In the genomic region with DNA sequence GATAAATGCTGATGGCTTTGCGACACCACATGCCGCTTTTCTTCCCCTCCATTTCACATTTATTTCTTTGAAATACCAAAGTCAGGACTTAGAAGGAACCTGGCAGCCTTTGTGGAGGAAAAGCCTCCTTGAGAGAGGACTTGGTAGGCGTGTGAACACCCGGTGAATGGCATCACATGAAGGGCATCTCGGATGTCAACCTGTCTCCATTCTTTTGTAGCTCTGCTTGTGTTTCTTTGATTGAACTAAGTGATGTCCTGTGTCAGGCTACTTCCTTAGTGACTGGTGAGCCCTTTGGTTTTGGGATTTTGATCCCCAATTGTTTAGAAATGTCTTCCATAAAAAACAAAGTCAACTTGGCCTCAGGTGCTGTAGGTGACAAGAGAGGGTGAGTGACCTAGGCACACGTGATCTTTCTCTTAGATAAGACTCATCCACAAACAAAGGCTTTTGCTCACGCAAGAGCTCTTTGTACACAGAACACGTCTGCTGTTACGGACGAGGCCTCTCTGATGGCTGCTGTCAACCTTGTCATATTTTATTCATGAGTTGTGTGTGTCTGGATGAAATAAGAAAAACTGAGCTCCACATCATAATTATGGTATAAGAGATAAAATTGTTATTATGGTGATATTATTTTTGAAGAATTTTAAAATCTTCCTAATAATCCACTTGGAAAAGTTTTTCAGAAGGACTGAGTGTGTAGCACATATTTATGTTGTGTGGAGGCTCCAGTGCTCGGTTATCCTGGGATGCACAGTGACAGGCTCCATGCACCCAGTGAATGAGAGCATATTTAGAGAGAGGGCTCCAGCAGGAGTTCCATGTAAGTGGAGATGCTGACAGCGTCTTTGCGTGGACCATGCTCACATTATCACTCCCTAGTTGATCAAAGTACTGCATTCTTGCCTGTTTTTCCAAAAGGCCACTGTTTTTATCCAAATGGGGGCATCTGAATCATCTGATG, we compare ENCODE assay signal across 24 mouse cellular contexts.
A peak's percentile ranks its signal among the peaks of the same experiment; 100 is the strongest.
DNase-seq lines count a peak whose midpoint lies in the region; ATAC-seq and TF ChIP-seq lines count a peak whose summit lies in the region.
"Had no signal": no experiment of that assay in that cellular context is flagged by ENCODE, and none has a peak within 500 bp of the region (broad histone marks: within the 10 kb centered on the region; RNA-seq: fewer than 3 reads in every experiment).

No protein-coding gene starts in this region.

- H3K4me2 ChIP-seq in hindbrain, embryonic 13.5 days = no peak overlapping the region
- no peak overlapping the region for H3K4me2 ChIP-seq in midbrain, embryonic 12.5 days (replicated peaks)
- H3K4me2 ChIP-seq in midbrain, postnatal 0 days (ENCODE audit: low read depth, low read length, poor library complexity, severe bottlenecking) = no peak overlapping the region
- no peak overlapping the region for H3K4me2 ChIP-seq in midbrain, embryonic 14.5 days (ENCODE audit: low read length)
- H3K4me2 ChIP-seq: embryonic facial prominence, embryonic 13.5 days; forebrain, embryonic 13.5 days; heart, embryonic 11.5 days; intestine, embryonic 15.5 days had no signal

- H3K9ac ChIP-seq in hindbrain, embryonic 13.5 days = no peak overlapping the region
- no peak overlapping the region for H3K9ac ChIP-seq in midbrain, embryonic 12.5 days (replicated peaks)
- H3K9ac ChIP-seq in midbrain, postnatal 0 days (replicated peaks; ENCODE audit: low read length, poor library complexity, severe bottlenecking) = no peak overlapping the region
- no peak overlapping the region for H3K9ac ChIP-seq in midbrain, embryonic 14.5 days (replicated peaks; ENCODE audit: low read length)
- H3K9ac ChIP-seq: embryonic facial prominence, embryonic 13.5 days; forebrain, embryonic 13.5 days; intestine, embryonic 15.5 days had no signal

- DNase-seq in hindbrain, embryonic 10.5 days (ENCODE audit: low spot score) = no peak
- DNase-seq in midbrain, postnatal 0 days (ENCODE audit: low spot score) = no peak
- peak; percentile 60 for DNase-seq in midbrain, embryonic 14.5 days
- no peak for DNase-seq in layer of hippocampus, postnatal 10 days (ENCODE audit: low spot score in 2 of 2)
- DNase-seq: adrenal gland, adult 2 months; adrenal gland, postnatal 14 days; cerebellum, adult 11-12 months; cerebellum, adult 8-10 months; cerebellum, postnatal 10 days; cerebellum, postnatal 36 days; embryo, embryonic 11 days; gastrocnemius, postnatal 14 days had no signal

- TF ChIP-seq CTCF in midbrain, postnatal 0 days (IDR thresholded peaks at IDR 0.05) = no peak

- no peaks in the 10 kb centered on the region for H3K9me3 ChIP-seq in hindbrain, embryonic 13.5 days
- no peaks in the 10 kb centered on the region for H3K9me3 ChIP-seq in hindbrain, embryonic 10.5 days
- H3K9me3 ChIP-seq in midbrain, embryonic 12.5 days = no peaks in the 10 kb centered on the region
- H3K9me3 ChIP-seq in midbrain, postnatal 0 days (ENCODE audit: low read length) = no peaks in the 10 kb centered on the region
- no peaks in the 10 kb centered on the region for H3K9me3 ChIP-seq in midbrain, embryonic 14.5 days (ENCODE audit: control insufficient read depth, low read length)
- H3K9me3 ChIP-seq: embryonic facial prominence, embryonic 10.5 days; embryonic facial prominence, embryonic 13.5 days; forebrain, embryonic 10.5 days; forebrain, embryonic 13.5 days; intestine, embryonic 15.5 days had no signal

- 69% methylated on average over 13 of the region's 13 CpGs for WGBS in hindbrain, embryonic 13.5 days
- WGBS in hindbrain, embryonic 10.5 days = 76% methylated on average over 13 of the region's 13 CpGs
- 71% methylated on average over 13 of the region's 13 CpGs for WGBS in midbrain, embryonic 12.5 days
- WGBS in midbrain, postnatal 0 days = 61% methylated on average over 13 of the region's 13 CpGs
- 54% methylated on average over 13 of the region's 13 CpGs for WGBS in midbrain, embryonic 14.5 days

- no peaks in the 10 kb centered on the region for H3K4me1 ChIP-seq in hindbrain, embryonic 13.5 days (replicated peaks)
- no peaks in the 10 kb centered on the region for H3K4me1 ChIP-seq in hindbrain, embryonic 10.5 days (replicated peaks)
- no peaks in the 10 kb centered on the region for H3K4me1 ChIP-seq in midbrain, embryonic 12.5 days
- no peaks in the 10 kb centered on the region for H3K4me1 ChIP-seq in midbrain, postnatal 0 days (ENCODE audit: insufficient read depth, low read length)
- 0 out of 2 replicates have a peak, but pooled peaks cover 2% of the 10 kb centered on the region for H3K4me1 ChIP-seq in midbrain, embryonic 14.5 days (ENCODE audit: control insufficient read depth, insufficient read depth, low read length)
- H3K4me1 ChIP-seq: embryonic facial prominence, embryonic 10.5 days; embryonic facial prominence, embryonic 13.5 days; forebrain, embryonic 10.5 days; forebrain, embryonic 13.5 days; intestine, embryonic 15.5 days had no signal

- no peaks in the 10 kb centered on the region for H3K36me3 ChIP-seq in hindbrain, embryonic 13.5 days
- no peaks in the 10 kb centered on the region for H3K36me3 ChIP-seq in hindbrain, embryonic 10.5 days
- no peaks in the 10 kb centered on the region for H3K36me3 ChIP-seq in midbrain, embryonic 12.5 days
- no peaks in the 10 kb centered on the region for H3K36me3 ChIP-seq in midbrain, postnatal 0 days (ENCODE audit: insufficient read depth, low read length)
- no peaks in the 10 kb centered on the region for H3K36me3 ChIP-seq in midbrain, embryonic 14.5 days (ENCODE audit: control insufficient read depth, insufficient read depth, low read length)
- H3K36me3 ChIP-seq: embryonic facial prominence, embryonic 10.5 days; embryonic facial prominence, embryonic 13.5 days; forebrain, embryonic 10.5 days; intestine, embryonic 15.5 days had no signal

- no peak overlapping the region for H3K4me3 ChIP-seq in hindbrain, embryonic 13.5 days
- no peak overlapping the region for H3K4me3 ChIP-seq in hindbrain, embryonic 10.5 days
- no peak overlapping the region for H3K4me3 ChIP-seq in midbrain, embryonic 12.5 days
- H3K4me3 ChIP-seq in midbrain, postnatal 0 days (ENCODE audit: low read depth, low read length) = no peak overlapping the region
- no peak overlapping the region for H3K4me3 ChIP-seq in midbrain, embryonic 14.5 days (replicated peaks; ENCODE audit: low read depth, low read length)
- H3K4me3 ChIP-seq: embryonic facial prominence, embryonic 10.5 days; embryonic facial prominence, embryonic 13.5 days; erythroblast, embryonic 14.5 days; forebrain, embryonic 10.5 days; forebrain, embryonic 13.5 days; intestine, embryonic 15.5 days had no signal

- H3K27me3 ChIP-seq in hindbrain, embryonic 13.5 days = no peaks in the 10 kb centered on the region
- H3K27me3 ChIP-seq in hindbrain, embryonic 10.5 days (ENCODE audit: insufficient read depth, poor library complexity, severe bottlenecking) = no peaks in the 10 kb centered on the region
- no peaks in the 10 kb centered on the region for H3K27me3 ChIP-seq in midbrain, embryonic 12.5 days
- H3K27me3 ChIP-seq in midbrain, postnatal 0 days (ENCODE audit: insufficient read depth, low read length) = no peaks in the 10 kb centered on the region
- H3K27me3 ChIP-seq in midbrain, embryonic 14.5 days (ENCODE audit: control insufficient read depth, insufficient read depth, low read length) = no peaks in the 10 kb centered on the region
- H3K27me3 ChIP-seq: embryonic facial prominence, embryonic 13.5 days; forebrain, embryonic 13.5 days; intestine, embryonic 15.5 days had no signal

- H3K27ac ChIP-seq in hindbrain, embryonic 13.5 days = peak overlapping the region; percentile 18; the same call in 1 of the 2 replicates
- no peak overlapping the region for H3K27ac ChIP-seq in hindbrain, embryonic 10.5 days
- H3K27ac ChIP-seq in midbrain, embryonic 12.5 days (replicated peaks) = no peak overlapping the region
- no peak overlapping the region for H3K27ac ChIP-seq in midbrain, postnatal 0 days (ENCODE audit: low read depth, low read length)
- H3K27ac ChIP-seq in midbrain, embryonic 14.5 days (replicated peaks; ENCODE audit: low read depth, low read length) = peak overlapping the region; percentile 14
- H3K27ac ChIP-seq: embryonic facial prominence, embryonic 10.5 days; embryonic facial prominence, embryonic 13.5 days; forebrain, embryonic 10.5 days; forebrain, embryonic 13.5 days; intestine, embryonic 15.5 days had no signal

- 0 out of 2 replicates have a peak, but pooled peaks have one; percentile 52 for ATAC-seq in hindbrain, embryonic 13.5 days (ENCODE audit: low FRiP score)
- peak; percentile 68; the same call in 1 of the 2 replicates for ATAC-seq in midbrain, embryonic 12.5 days (ENCODE audit: low FRiP score, low read depth)
- no peak for ATAC-seq in midbrain, postnatal 0 days (ENCODE audit: low FRiP score)
- ATAC-seq in midbrain, embryonic 14.5 days (ENCODE audit: low FRiP score, low TSS enrichment) = peak; percentile 66; the same call in 1 of the 2 replicates
- ATAC-seq in erythroid progenitor cell, adult 5-6 weeks (replicated peaks; ENCODE audit: low FRiP score, poor library complexity, severe bottlenecking) = no peak
- ATAC-seq: CD4-positive, CD25-positive, alpha-beta regulatory T cell, adult 4 months; forebrain, embryonic 13.5 days; forebrain, embryonic 16.5 days; intestine, embryonic 15.5 days had no signal

Comparison
In these comparisons a context has a peak if more than half of its experiments do, and no peak if none do; other contexts are left out.
1. ATAC-seq: peak in hindbrain, embryonic 13.5 days (single experiment), midbrain, embryonic 12.5 days (single experiment) and midbrain, embryonic 14.5 days (single experiment); none in midbrain, postnatal 0 days (single experiment) and erythroid progenitor cell, adult 5-6 weeks (single experiment).
2. H3K27ac ChIP-seq: peak in hindbrain, embryonic 13.5 days (single experiment) and midbrain, embryonic 14.5 days (single experiment); none in hindbrain, embryonic 10.5 days (single experiment), midbrain, embryonic 12.5 days (single experiment) and midbrain, postnatal 0 days (single experiment).